Mouse (Mus musculus) limb, embryonic 14.5 days (tissue): ENCODE data around the gene Aldh4a1. TPM values are rescaled to one million over a fixed set of nuclear protein-coding genes. Genes with fewer than 3 reads are reported as not detected.

ENCODE experiments used
- ATAC-seq: fragments of 200-750 bp; cut with Nextera tagmentation; 2 replicates; pipeline ENCODE4 v1.8.0; 2017; ENCODE audit warnings: low read depth, moderate number of reproducible peaks, moderate TSS enrichment; ENCODE audit not compliant: low FRiP score
- DNase-seq: peaks from one replicate; pipeline ENCODE4 v3.0.0-alpha.2; 2015; ENCODE audit warnings: low spot score
- H3K27ac ChIP-seq: fragments of 300-500 bp; sonication (generic); replicated peaks from 2 replicates; pipeline ENCODE4 v1.5.1; 2014; ENCODE audit warnings: low read depth, mild to moderate bottlenecking, low read length, moderate library complexity, mixed read lengths
- H3K27me3 ChIP-seq: fragments of 300-500 bp; sonication (generic); 2 replicates; pipeline ENCODE4 v1.6.1; 2014; ENCODE audit warnings: low read length, mixed read lengths; ENCODE audit not compliant: control insufficient read depth, insufficient read depth
- H3K36me3 ChIP-seq: fragments of 300-500 bp; sonication (generic); 2 replicates; pipeline ENCODE4 v1.6.1; 2014; ENCODE audit warnings: mild to moderate bottlenecking, low read length, moderate library complexity, mixed read lengths; ENCODE audit not compliant: control insufficient read depth, insufficient read depth
- H3K4me1 ChIP-seq: fragments of 300-500 bp; sonication (generic); 2 replicates; pipeline ENCODE4 v1.6.1; 2014; ENCODE audit warnings: antibody characterized with exemption, low read length, mixed read lengths; ENCODE audit not compliant: control insufficient read depth, insufficient read depth
- H3K4me2 ChIP-seq: fragments of 300-500 bp; sonication (generic); replicated peaks from 2 replicates; pipeline ENCODE4 v1.6.1; 2014; ENCODE audit warnings: low read depth, mild to moderate bottlenecking, low read length, moderate library complexity; ENCODE audit not compliant: severe bottlenecking
- H3K4me3 ChIP-seq: fragments of 300-500 bp; sonication (generic); replicated peaks from 2 replicates; pipeline ENCODE4 v1.5.1; 2014; ENCODE audit warnings: low read length
- H3K9ac ChIP-seq: fragments of 300-500 bp; sonication (generic); 2 replicates; pipeline ENCODE4 v1.6.1; 2014; ENCODE audit warnings: mild to moderate bottlenecking, low read depth, low read length, moderate library complexity; ENCODE audit not compliant: severe bottlenecking
- H3K9me3 ChIP-seq: fragments of 300-500 bp; sonication (generic); 2 replicates; pipeline ENCODE4 v1.6.1; 2016; ENCODE audit warnings: low read length; ENCODE audit not compliant: control insufficient read depth
- POLR2A ChIP-seq: fragments of 200-500 bp; IDR thresholded peaks from 2 replicates; pipeline ENCODE4 v1.8.0; 2012; ENCODE audit warnings: inconsistent platforms, mild to moderate bottlenecking, moderate library complexity, borderline replicate concordance; ENCODE audit not compliant: insufficient read depth, insufficient read length; ENCODE audit errors: extremely low read depth
- WGBS: fragments of 180-500 bp; shearing (Covaris S2); extraction: QIAGEN DNeasy Blood & Tissue Kit; methylation state at CpG from one replicate; pipeline ENCODE4 v1.1.7; 2014; 5-methylcytosine and 5-hydroxymethylcytosine counted together
- polyA plus RNA-seq, 2 experiments: library from polyadenylated mRNA; depleted of rRNA in 1 of 2; stranded (reverse) in 1 of 2; unstranded in 1 of 2; fragments of >200 nt; fragmentation: Nextera tagmentation in 1 of 2; extraction: Ambion mirVana in 1 of 2; gene quantifications; 2 replicates each; pipeline versions ENCODE4 v1.2.1 to v1.2.3; 2012 to 2014

The Aldh4a1 gene
- polyA plus RNA-seq, 2 experiments, result 21.9 to 23.0 TPM

- 89% methylated on average over 7 of the region's 7 CpGs for WGBS
- no peak overlapping the region for H3K9ac ChIP-seq
- no peak overlapping the region for H3K4me2 ChIP-seq
- no peaks in the 10 kb centered on the region for H3K9me3 ChIP-seq
- H3K27ac ChIP-seq, result no peak overlapping the region
- DNase-seq (no peak), ATAC-seq (no peak)
- peaks cover 11% of the 10 kb centered on the region for H3K36me3 ChIP-seq
- H3K27me3 ChIP-seq, result peaks cover 5% of the 10 kb centered on the region; the same call in 1 of the 2 replicates
- peaks cover 5% of the 10 kb centered on the region for H3K4me1 ChIP-seq
- no peak overlapping the region for H3K4me3 ChIP-seq
- TF ChIP-seq POLR2A, result no peak
These were observed 24.2 kb downstream of the Aldh4a1 start for GRCm38 (mm10) chr4:139646916-139647315.

- ATAC-seq (no peak), DNase-seq (no peak)
- H3K4me3 ChIP-seq, result no peak overlapping the region
- no peaks in the 10 kb centered on the region for H3K4me1 ChIP-seq
- H3K27ac ChIP-seq, result no peak overlapping the region
- no peaks in the 10 kb centered on the region; the same call in 1 of the 2 replicates for H3K36me3 ChIP-seq
- TF ChIP-seq POLR2A, result no peak
- no peaks in the 10 kb centered on the region for H3K9me3 ChIP-seq
- no peak overlapping the region for H3K9ac ChIP-seq
- H3K4me2 ChIP-seq, result no peak overlapping the region
- 73% methylated on average over 15 of the region's 15 CpGs for WGBS
- H3K27me3 ChIP-seq, result no peaks in the 10 kb centered on the region
These were observed 27.5 kb downstream of the Aldh4a1 start for GRCm38 (mm10) chr4:139650086-139650743.

GRCm38 (mm10) chr4:139650907-139651306 lies 28.2 kb downstream of the Aldh4a1 start:
- DNase-seq, result no peak
- H3K4me1 ChIP-seq, result no peaks in the 10 kb centered on the region

GRCm38 (mm10) chr4:139653238-139653637 lies 30.6 kb downstream of the Aldh4a1 start, which contains the start of gene Tas1r2:
TSS of gene Tas1r2 (plus strand) at chr4:139653538.
- Histone ChIP-seq H3K27me3 (no peaks in the 10 kb centered on the region), H3K27ac (no peak within 1 kb of the TSS), H3K9me3 (no peaks in the 10 kb centered on the region), H3K36me3 (no peaks in the 10 kb centered on the region), H3K4me3 (no peak within 1 kb of the TSS), H3K4me2 (no peak within 1 kb of the TSS), H3K4me1 (no peaks in the 10 kb centered on the region), H3K9ac (no peak within 1 kb of the TSS)
- 82% methylated on average over 8 of the region's 8 CpGs for WGBS
- TF ChIP-seq POLR2A, result no peak
- no peak for DNase-seq
- ATAC-seq, result no peak

More at GRCm38 (mm10) chr4:139650907-139651306, 28.2 kb downstream of the Aldh4a1 start:
- no peak overlapping the region for H3K4me2 ChIP-seq
- ATAC-seq, result no peak
- H3K4me3 ChIP-seq, result no peak overlapping the region
- no peak overlapping the region for H3K9ac ChIP-seq
- H3K27ac ChIP-seq, result no peak overlapping the region
- no peaks in the 10 kb centered on the region for H3K27me3 ChIP-seq
- no peak for TF ChIP-seq POLR2A
- no peaks in the 10 kb centered on the region for H3K36me3 ChIP-seq
- H3K9me3 ChIP-seq, result no peaks in the 10 kb centered on the region
- WGBS, result 81% methylated on average over 11 of the region's 11 CpGs

GRCm38 (mm10) chr4:139661897-139662296 lies 39.2 kb downstream of the Aldh4a1 start:
- TF ChIP-seq POLR2A, result no peak
- H3K9me3 ChIP-seq, result 0 out of 2 replicates have a peak, but pooled peaks cover 2% of the 10 kb centered on the region
- no peaks in the 10 kb centered on the region for H3K4me1 ChIP-seq
- H3K27me3 ChIP-seq, result no peaks in the 10 kb centered on the region
- H3K9ac ChIP-seq, result no peak overlapping the region
- no peak overlapping the region for H3K27ac ChIP-seq
- ATAC-seq (no peak), DNase-seq (no peak)
- H3K4me2 ChIP-seq, result no peak overlapping the region
- H3K36me3 ChIP-seq, result no peaks in the 10 kb centered on the region
- 84% methylated on average over 14 of the region's 14 CpGs for WGBS
- no peak overlapping the region for H3K4me3 ChIP-seq
